Mouse (Mus musculus): ENCODE measurements at regions not wholly inside any gene's neighbourhood (a gene's known extent, or its start where the extent isn't known, plus 50 kb on each side); places are given as distances from the start of the nearest gene placed in this dataset.

DNA sequence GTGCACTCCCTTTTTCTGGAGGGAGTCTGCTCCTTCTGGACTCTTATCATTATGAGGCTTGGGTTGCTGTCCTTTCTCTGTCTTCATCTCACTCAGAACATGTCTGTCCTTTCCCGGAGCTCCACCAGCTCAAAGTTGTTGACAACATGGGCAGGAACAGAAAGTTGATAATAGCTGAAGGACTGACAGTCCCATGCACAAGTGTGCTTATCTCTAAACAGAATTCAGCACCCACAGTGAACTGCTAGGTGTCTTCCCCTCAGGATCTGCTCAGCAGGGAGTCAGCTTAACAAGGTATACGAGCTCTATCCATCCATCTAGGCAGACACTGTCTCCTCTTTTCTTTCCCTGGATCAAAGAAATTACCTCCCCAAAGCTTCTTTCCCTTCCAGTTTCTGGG, 89.2 kb upstream of the Rab11fip2 start:
- no peak for DNase-seq (ENCODE audit: low read depth)

DNA sequence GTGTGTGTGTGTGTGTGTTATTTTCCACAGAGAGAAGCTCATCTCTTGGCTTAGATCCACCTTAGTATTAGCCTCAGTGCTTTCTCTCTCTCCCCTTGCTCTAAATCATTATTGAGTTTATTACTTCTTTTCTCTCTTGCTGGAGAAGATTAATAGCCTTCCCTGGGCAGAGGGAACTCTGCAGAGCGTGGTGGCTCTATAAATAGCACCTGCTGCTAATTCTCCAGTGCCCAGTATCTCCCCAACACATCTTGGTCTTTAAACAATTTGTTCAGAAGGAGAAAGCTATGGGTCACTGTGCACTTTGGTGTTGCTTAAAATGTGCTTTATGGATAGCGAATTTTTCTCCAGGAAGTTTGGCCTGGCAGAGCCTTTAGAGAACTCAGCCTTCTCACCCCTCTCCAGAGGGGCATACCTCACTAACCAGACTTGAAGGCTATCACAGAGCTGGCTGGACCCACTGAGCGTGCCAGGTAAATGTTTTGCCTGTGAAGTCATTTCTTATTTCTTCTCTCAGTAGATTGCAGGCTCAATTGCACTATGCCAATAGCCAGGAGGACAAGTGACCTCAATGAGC, 86.8 kb upstream of the Rab11fip2 start:
- DNase-seq (ENCODE audit: low read depth) = no peak

DNA sequence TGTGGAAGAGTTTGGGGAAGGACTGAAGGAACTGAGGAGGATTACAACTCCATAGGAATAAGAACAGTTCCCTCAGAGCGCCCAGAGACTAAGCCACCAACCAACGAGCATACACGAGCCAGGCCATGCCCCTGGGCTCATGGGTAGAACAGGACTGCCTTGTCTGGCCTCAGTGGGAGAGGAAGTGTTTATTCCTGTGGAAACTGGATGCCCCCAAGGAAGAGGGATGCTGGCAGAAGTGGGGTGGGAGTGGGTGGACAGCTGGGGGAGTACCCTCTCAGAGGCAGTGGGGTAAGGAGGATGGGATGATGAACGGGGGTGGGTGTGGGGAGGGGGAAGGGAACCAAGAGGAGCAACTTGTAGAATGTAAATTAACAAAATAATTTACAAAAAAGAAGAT, 86.3 kb upstream of the Rab11fip2 start:
- no peak for DNase-seq (ENCODE audit: low read depth)

DNA sequence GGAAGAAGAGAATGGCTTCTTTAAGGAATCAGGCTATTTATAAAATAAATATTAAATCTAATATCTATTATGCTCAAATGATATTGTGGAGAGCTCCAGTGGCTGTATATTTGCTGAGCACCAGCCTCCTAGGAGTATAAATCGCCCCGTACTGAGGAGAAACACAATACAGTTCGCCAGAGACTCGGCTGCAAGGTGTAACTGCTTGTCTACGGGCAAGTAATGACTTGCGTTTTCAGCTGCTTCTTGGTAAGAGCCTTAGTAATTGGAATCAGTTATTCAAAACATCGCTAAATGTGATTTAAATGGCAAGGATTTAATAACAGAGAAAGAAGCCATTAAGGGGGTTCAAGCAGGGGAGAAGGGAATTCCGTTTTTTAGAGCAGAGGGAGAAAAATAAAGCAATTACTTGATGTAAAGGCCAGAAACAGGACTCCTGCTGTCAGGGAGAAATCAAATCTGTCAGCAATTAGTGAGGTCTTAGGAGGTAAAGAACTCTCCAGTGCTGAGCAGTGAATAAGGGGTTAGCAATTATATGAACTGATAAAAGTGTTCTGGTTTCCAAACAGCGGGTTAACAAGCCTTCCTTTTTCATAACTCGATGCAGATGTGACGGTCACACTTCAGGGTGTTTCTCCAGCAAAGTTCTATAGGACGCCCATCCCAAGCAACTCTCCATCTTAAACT, 72.3 kb upstream of the Rab11fip2 start:
- no peak for DNase-seq (ENCODE audit: low read depth)

DNA sequence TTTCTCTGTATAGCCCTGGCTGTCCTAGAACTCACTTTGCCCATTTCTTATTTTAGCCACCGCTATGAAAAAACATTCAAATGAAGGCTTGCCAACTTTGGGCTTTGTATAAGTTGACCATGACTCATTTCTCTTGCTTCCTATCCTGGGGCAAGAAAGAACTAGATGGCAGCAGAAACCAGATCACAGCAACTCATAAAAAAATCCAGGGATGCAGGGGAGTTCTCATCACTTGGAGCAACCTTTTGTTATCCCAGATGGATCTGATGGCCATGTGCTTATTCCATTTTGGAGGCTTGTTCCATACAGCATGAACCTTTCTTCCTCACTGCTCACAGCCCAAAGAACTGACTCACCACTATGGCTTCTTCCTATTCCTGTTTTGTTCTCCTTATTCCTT, 52.1 kb upstream of the Rab11fip2 start:
- DNase-seq (ENCODE audit: low read depth) = no peak

Data from 416B (cell line).